Mouse (Mus musculus): Measurements from ENCODE around the gene Ubl4a. TPM values are rescaled to one million over a fixed set of nuclear protein-coding genes. Genes with fewer than 3 reads are reported as not detected.

The Ubl4a gene
- 43.2 TPM for polyA plus RNA-seq (2014; fragmentation: Illumina TruSeq; extraction: RNeasy Lipid Tissue Mini Kit (QIAGEN cat#74804); ENCODE audit: low read depth, low replicate concordance)

GRCm38 (mm10) chrX:74372888-74373549 is at the start of gene Ubl4a, which contains the start of gene Slc10a3:
Gene Ubl4a (minus strand): TSS chrX:74373218.
Gene Slc10a3 (minus strand): TSS chrX:74373349.

GRCm38 (mm10) chrX:74392535-74393443 is 19.8 kb upstream of the Ubl4a start, which contains the start of the genes Fam3a and Ikbkg:
Gene Fam3a (minus strand): TSS chrX:74393272.
Gene Ikbkg (plus strand): TSS chrX:74393290.

GRCm38 (mm10) chrX:74353467-74353770 is 19.6 kb downstream of the Ubl4a start, which contains the start of gene Lage3:
Gene Lage3 (minus strand): TSS chrX:74353618.

GRCm38 (mm10) chrX:74328725-74329161 is 44.3 kb downstream of the Ubl4a start, which contains the start of gene Plxna3:
Gene Plxna3 (plus strand): TSS chrX:74329066.

Other genes starting within 250 kb of the Ubl4a start
- not detected for gene Opn1mw, start 245.8 kb downstream of the Ubl4a start, polyA plus RNA-seq (2014; fragmentation: Illumina TruSeq; extraction: RNeasy Lipid Tissue Mini Kit (QIAGEN cat#74804); ENCODE audit: low read depth, low replicate concordance)
- gene Mecp2, start 237.9 kb downstream of the Ubl4a start, polyA plus RNA-seq (2014; fragmentation: Illumina TruSeq; extraction: RNeasy Lipid Tissue Mini Kit (QIAGEN cat#74804); ENCODE audit: low read depth, low replicate concordance): 18.0 TPM
- not detected for gene Tex28, start 205.4 kb downstream of the Ubl4a start, polyA plus RNA-seq (2014; fragmentation: Illumina TruSeq; extraction: RNeasy Lipid Tissue Mini Kit (QIAGEN cat#74804); ENCODE audit: low read depth, low replicate concordance)
- not detected for gene Tktl1, start 196.0 kb downstream of the Ubl4a start, polyA plus RNA-seq (2014; fragmentation: Illumina TruSeq; extraction: RNeasy Lipid Tissue Mini Kit (QIAGEN cat#74804); ENCODE audit: low read depth, low replicate concordance)
- 14.1 TPM for gene Flna, start 123.4 kb downstream of the Ubl4a start, polyA plus RNA-seq (2014; fragmentation: Illumina TruSeq; extraction: RNeasy Lipid Tissue Mini Kit (QIAGEN cat#74804); ENCODE audit: low read depth, low replicate concordance)
- 34.6 TPM for gene Emd, start 118.5 kb downstream of the Ubl4a start, polyA plus RNA-seq (2014; fragmentation: Illumina TruSeq; extraction: RNeasy Lipid Tissue Mini Kit (QIAGEN cat#74804); ENCODE audit: low read depth, low replicate concordance)
- 1,026 TPM for gene Rpl10, start 102.4 kb downstream of the Ubl4a start, polyA plus RNA-seq (2014; fragmentation: Illumina TruSeq; extraction: RNeasy Lipid Tissue Mini Kit (QIAGEN cat#74804); ENCODE audit: low read depth, low replicate concordance)
- gene Taz, start 91.3 kb downstream of the Ubl4a start, polyA plus RNA-seq (2014; fragmentation: Illumina TruSeq; extraction: RNeasy Lipid Tissue Mini Kit (QIAGEN cat#74804); ENCODE audit: low read depth, low replicate concordance): 37.2 TPM
- gene Dnase1l1, start 90.9 kb downstream of the Ubl4a start, polyA plus RNA-seq (2014; fragmentation: Illumina TruSeq; extraction: RNeasy Lipid Tissue Mini Kit (QIAGEN cat#74804); ENCODE audit: low read depth, low replicate concordance): 17.5 TPM
- gene Atp6ap1, start 76.1 kb downstream of the Ubl4a start, polyA plus RNA-seq (2014; fragmentation: Illumina TruSeq; extraction: RNeasy Lipid Tissue Mini Kit (QIAGEN cat#74804); ENCODE audit: low read depth, low replicate concordance): 252 TPM
- gene Gdi1, start 68.2 kb downstream of the Ubl4a start, polyA plus RNA-seq (2014; fragmentation: Illumina TruSeq; extraction: RNeasy Lipid Tissue Mini Kit (QIAGEN cat#74804); ENCODE audit: low read depth, low replicate concordance): 120 TPM
- 23.5 TPM for gene Fam50a, start 60.2 kb downstream of the Ubl4a start, polyA plus RNA-seq (2014; fragmentation: Illumina TruSeq; extraction: RNeasy Lipid Tissue Mini Kit (QIAGEN cat#74804); ENCODE audit: low read depth, low replicate concordance)
- 0.12 TPM for gene Plxna3, start 44.2 kb downstream of the Ubl4a start, polyA plus RNA-seq (2014; fragmentation: Illumina TruSeq; extraction: RNeasy Lipid Tissue Mini Kit (QIAGEN cat#74804); ENCODE audit: low read depth, low replicate concordance)
- gene Lage3, start 19.6 kb downstream of the Ubl4a start, polyA plus RNA-seq (2014; fragmentation: Illumina TruSeq; extraction: RNeasy Lipid Tissue Mini Kit (QIAGEN cat#74804); ENCODE audit: low read depth, low replicate concordance): 13.5 TPM
- 6.3 TPM for gene Slc10a3, start 131 bp upstream of the Ubl4a start, polyA plus RNA-seq (2014; fragmentation: Illumina TruSeq; extraction: RNeasy Lipid Tissue Mini Kit (QIAGEN cat#74804); ENCODE audit: low read depth, low replicate concordance)
- 8.2 TPM for gene Fam3a, start 20.1 kb upstream of the Ubl4a start, polyA plus RNA-seq (2014; fragmentation: Illumina TruSeq; extraction: RNeasy Lipid Tissue Mini Kit (QIAGEN cat#74804); ENCODE audit: low read depth, low replicate concordance)
- gene Ikbkg, start 20.1 kb upstream of the Ubl4a start, polyA plus RNA-seq (2014; fragmentation: Illumina TruSeq; extraction: RNeasy Lipid Tissue Mini Kit (QIAGEN cat#74804); ENCODE audit: low read depth, low replicate concordance): 30.2 TPM
- 9.0 TPM for gene G6pdx, start 56.0 kb upstream of the Ubl4a start, polyA plus RNA-seq (2014; fragmentation: Illumina TruSeq; extraction: RNeasy Lipid Tissue Mini Kit (QIAGEN cat#74804); ENCODE audit: low read depth, low replicate concordance)
- not detected for gene Gm6880, start 108.2 kb upstream of the Ubl4a start, polyA plus RNA-seq (2014; fragmentation: Illumina TruSeq; extraction: RNeasy Lipid Tissue Mini Kit (QIAGEN cat#74804); ENCODE audit: low read depth, low replicate concordance)
- gene Olfr1326-ps1, start 201.7 kb upstream of the Ubl4a start, polyA plus RNA-seq (2014; fragmentation: Illumina TruSeq; extraction: RNeasy Lipid Tissue Mini Kit (QIAGEN cat#74804); ENCODE audit: low read depth, low replicate concordance): not detected
- not detected for gene Olfr1325, start 219.5 kb upstream of the Ubl4a start, polyA plus RNA-seq (2014; fragmentation: Illumina TruSeq; extraction: RNeasy Lipid Tissue Mini Kit (QIAGEN cat#74804); ENCODE audit: low read depth, low replicate concordance)

Measured in kidney, adult 10 weeks (tissue).